Mouse (Mus musculus) hindbrain, embryonic 11.5 days (tissue): ENCODE data around the gene Cops2. TPM values are rescaled to one million over a fixed set of nuclear protein-coding genes. Genes with fewer than 3 reads are reported as not detected.

ENCODE experiments used
- ATAC-seq: fragments of 200-750 bp; cut with Nextera tagmentation; 2 replicates; pipeline ENCODE4 v1.8.0; 2017; ENCODE audit warnings: mild to moderate bottlenecking, moderate TSS enrichment, moderate library complexity; ENCODE audit not compliant: low FRiP score
- DNase-seq: peaks from one replicate; pipeline ENCODE4 v3.0.0-alpha.2; 2015; ENCODE audit warnings: low spot score
- H3K27ac ChIP-seq: fragments of 300-500 bp; sonication (generic); 2 replicates; pipeline ENCODE4 v1.5.1; 2014; ENCODE audit warnings: mild to moderate bottlenecking, low read depth, low read length
- H3K27me3 ChIP-seq: fragments of 300-500 bp; sonication (generic); 2 replicates; pipeline ENCODE4 v1.6.1; 2014; ENCODE audit warnings: mild to moderate bottlenecking, low read length, moderate library complexity, mixed read lengths; ENCODE audit not compliant: control insufficient read depth, insufficient read depth
- H3K36me3 ChIP-seq: fragments of 300-500 bp; sonication (generic); 2 replicates; pipeline ENCODE4 v1.6.1; 2014; ENCODE audit warnings: mild to moderate bottlenecking, low read length, moderate library complexity, mixed read lengths; ENCODE audit not compliant: control insufficient read depth, insufficient read depth
- H3K4me1 ChIP-seq: fragments of 300-500 bp; sonication (generic); replicated peaks from 2 replicates; pipeline ENCODE4 v1.6.1; 2014; ENCODE audit warnings: low read length, mixed read lengths; ENCODE audit not compliant: control insufficient read depth, insufficient read depth
- H3K4me2 ChIP-seq: fragments of 300-500 bp; sonication (generic); replicated peaks from 2 replicates; pipeline ENCODE4 v1.6.1; 2014; ENCODE audit warnings: mild to moderate bottlenecking, low read depth, low read length
- H3K4me3 ChIP-seq: fragments of 300-500 bp; sonication (generic); 2 replicates; pipeline ENCODE4 v1.5.1; 2014; ENCODE audit warnings: low read depth, low read length
- H3K9ac ChIP-seq: fragments of 300-500 bp; sonication (generic); 2 replicates; pipeline ENCODE4 v1.6.1; 2014; ENCODE audit warnings: low read depth, low read length
- H3K9me3 ChIP-seq: fragments of 300-500 bp; sonication (generic); 2 replicates; pipeline ENCODE4 v1.6.1; 2016; ENCODE audit warnings: low read length; ENCODE audit not compliant: control insufficient read depth
- WGBS: fragments of 180-500 bp; shearing (Covaris S2); extraction: QIAGEN DNeasy Blood & Tissue Kit; methylation state at CpG from one replicate; pipeline ENCODE4 v1.1.7; 2014; 5-methylcytosine and 5-hydroxymethylcytosine counted together
- polyA plus RNA-seq: library from polyadenylated mRNA; unstranded; fragments of >200 nt; fragmentation: Nextera tagmentation; extraction: Ambion mirVana; gene quantifications from 2 replicates; pipeline ENCODE4 v1.2.1, GENCODE M21; 2014

Cops2 gene
- 110 and 115 TPM in 2 replicates for polyA plus RNA-seq

- H3K4me1 ChIP-seq: no peaks in the 10 kb centered on the region
- no peaks in the 10 kb centered on the region for H3K36me3 ChIP-seq
- DNase-seq (peak; percentile 95), ATAC-seq (peak; percentile 98)
- H3K27me3 ChIP-seq: no peaks in the 10 kb centered on the region
- H3K9me3 ChIP-seq: no peaks in the 10 kb centered on the region
- peak within 1 kb of the TSS; percentile 55 for H3K4me2 ChIP-seq
- H3K4me3 ChIP-seq: peak within 1 kb of the TSS; percentile 91
- peak within 1 kb of the TSS; percentile 81 for H3K27ac ChIP-seq
- peak within 1 kb of the TSS; percentile 98 for H3K9ac ChIP-seq
- WGBS: under 1% methylated on average over 49 of the region's 54 CpGs
Measured at GRCm38 (mm10) chr2:125858521-125859280, at the start of gene Cops2, which contains the start of gene Galk2. TSS of gene Cops2 (minus strand) at chr2:125859139. TSS of gene Galk2 (plus strand) at chr2:125859109.

DNA sequence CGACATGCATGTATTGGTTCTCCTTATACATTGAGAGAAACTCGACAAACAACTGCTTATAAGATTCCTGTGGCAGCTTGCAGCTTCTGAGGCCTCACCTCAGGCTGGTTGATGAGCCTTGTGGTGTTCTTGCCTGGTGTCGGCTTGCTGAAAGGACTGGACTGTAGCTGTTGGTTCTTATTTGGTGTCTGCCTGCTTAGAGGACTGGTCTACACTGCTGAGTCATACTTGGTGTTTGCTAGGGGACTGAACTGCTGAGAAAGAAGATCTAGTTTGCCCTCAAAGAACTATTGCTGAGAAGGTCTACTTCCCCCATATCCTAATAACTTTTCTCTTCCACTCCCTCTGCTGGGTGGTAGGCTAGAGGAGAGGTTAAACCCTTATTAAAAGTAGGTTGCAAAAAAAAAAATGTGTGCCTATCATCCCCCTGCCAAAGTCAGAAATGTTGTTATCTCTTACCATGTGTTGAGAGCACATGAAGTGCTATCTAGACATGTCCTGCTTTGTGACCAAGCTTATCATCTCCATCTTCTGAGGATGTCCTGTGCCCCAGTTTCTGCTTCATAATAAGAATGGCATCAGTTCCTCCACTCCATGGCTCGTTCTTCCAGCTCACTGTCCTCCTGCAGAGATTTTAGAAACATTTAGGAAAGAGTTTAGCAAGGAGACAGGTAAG, 48.8 kb upstream of the Cops2 start:
- Histone ChIP-seq H3K27me3 (no peaks in the 10 kb centered on the region), H3K4me3 (no peak overlapping the region), H3K27ac (no peak overlapping the region), H3K4me1 (no peaks in the 10 kb centered on the region), H3K9me3 (no peaks in the 10 kb centered on the region), H3K4me2 (no peak overlapping the region), H3K36me3 (no peaks in the 10 kb centered on the region), H3K9ac (no peak overlapping the region)
- WGBS: 90% methylated on average over 4 of the region's 4 CpGs
- DNase-seq (no peak), ATAC-seq (no peak)

GRCm38 (mm10) chr2:125906407-125907066, 47.6 kb upstream of the Cops2 start:
- 90% methylated on average over 4 of the region's 4 CpGs for WGBS
- ATAC-seq: no peak

GRCm38 (mm10) chr2:125901426-125901825, 42.5 kb upstream of the Cops2 start:
- DNase-seq: no peak
- no peak for ATAC-seq
- no peak overlapping the region for H3K9ac ChIP-seq
- H3K27ac ChIP-seq: no peak overlapping the region
- H3K36me3 ChIP-seq: no peaks in the 10 kb centered on the region
- no peak overlapping the region for H3K4me3 ChIP-seq
- no peak overlapping the region for H3K4me2 ChIP-seq
- no peaks in the 10 kb centered on the region for H3K4me1 ChIP-seq
- no peaks in the 10 kb centered on the region for H3K9me3 ChIP-seq
- H3K27me3 ChIP-seq: no peaks in the 10 kb centered on the region
- WGBS: 82% methylated on average over 3 of the region's 3 CpGs

More at GRCm38 (mm10) chr2:125906407-125907066, 47.6 kb upstream of the Cops2 start:
- H3K4me2 ChIP-seq: no peak overlapping the region
- no peak overlapping the region for H3K9ac ChIP-seq
- H3K27ac ChIP-seq: no peak overlapping the region
- DNase-seq: no peak
- H3K4me3 ChIP-seq: no peak overlapping the region
- no peaks in the 10 kb centered on the region for H3K4me1 ChIP-seq
- H3K9me3 ChIP-seq: no peaks in the 10 kb centered on the region
- no peaks in the 10 kb centered on the region for H3K27me3 ChIP-seq
- no peaks in the 10 kb centered on the region for H3K36me3 ChIP-seq

DNA sequence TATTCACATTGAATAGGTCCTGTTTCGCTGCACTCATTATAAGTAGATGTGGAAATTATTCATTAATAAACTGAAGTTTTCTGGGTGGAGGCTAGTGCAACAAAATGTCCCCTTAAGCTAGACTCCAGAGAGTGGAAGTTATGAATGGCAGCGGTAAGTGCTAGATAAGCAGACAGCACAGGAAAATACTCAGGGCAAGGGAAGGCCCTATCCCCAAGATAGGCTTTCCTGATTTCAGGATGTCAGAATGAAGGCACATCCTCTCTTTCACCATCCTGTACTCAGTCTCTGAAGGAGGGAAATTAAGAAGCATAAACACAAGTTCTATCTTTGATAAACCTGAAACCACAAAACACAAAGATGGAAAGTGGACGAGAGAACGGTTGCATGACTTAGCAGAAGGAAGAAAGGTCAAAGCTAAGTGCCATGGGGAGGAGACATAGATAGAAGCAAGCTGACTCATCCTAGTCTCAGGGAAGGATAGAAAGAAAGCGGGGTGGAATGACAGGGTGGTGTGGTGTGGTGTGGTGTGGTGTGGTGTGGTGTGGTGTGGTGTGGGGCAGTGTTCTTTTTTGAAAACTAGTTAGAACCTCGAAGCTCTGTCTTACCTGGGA, 42.0 kb upstream of the Cops2 start:
- 90% methylated on average over 6 of the region's 6 CpGs for WGBS
- Histone ChIP-seq H3K27ac (no peak overlapping the region), H3K9me3 (no peaks in the 10 kb centered on the region), H3K27me3 (no peaks in the 10 kb centered on the region), H3K9ac (no peak overlapping the region), H3K36me3 (no peaks in the 10 kb centered on the region), H3K4me2 (no peak overlapping the region), H3K4me1 (no peaks in the 10 kb centered on the region), H3K4me3 (no peak overlapping the region)
- ATAC-seq: no peak
- DNase-seq: no peak

- Histone ChIP-seq H3K4me2 (no peak overlapping the region), H3K4me1 (no peaks in the 10 kb centered on the region), H3K36me3 (no peaks in the 10 kb centered on the region), H3K27me3 (no peaks in the 10 kb centered on the region), H3K9me3 (no peaks in the 10 kb centered on the region), H3K4me3 (no peak overlapping the region), H3K27ac (no peak overlapping the region), H3K9ac (no peak overlapping the region)
- DNase-seq (no peak), ATAC-seq (no peak)
- WGBS: 91% methylated on average over 3 of the region's 3 CpGs
Measured at GRCm38 (mm10) chr2:125896355-125896754, 37.4 kb upstream of the Cops2 start.

GRCm38 (mm10) chr2:125895099-125895498, 36.2 kb upstream of the Cops2 start:
- ATAC-seq (no peak), DNase-seq (no peak)
- H3K4me2 ChIP-seq: no peak overlapping the region
- H3K4me1 ChIP-seq: no peaks in the 10 kb centered on the region
- WGBS: 95% methylated on average over 4 of the region's 4 CpGs
- no peaks in the 10 kb centered on the region for H3K36me3 ChIP-seq
- H3K27me3 ChIP-seq: no peaks in the 10 kb centered on the region
- no peak overlapping the region for H3K4me3 ChIP-seq
- H3K9me3 ChIP-seq: no peaks in the 10 kb centered on the region
- no peak overlapping the region for H3K9ac ChIP-seq
- no peak overlapping the region for H3K27ac ChIP-seq

DNA sequence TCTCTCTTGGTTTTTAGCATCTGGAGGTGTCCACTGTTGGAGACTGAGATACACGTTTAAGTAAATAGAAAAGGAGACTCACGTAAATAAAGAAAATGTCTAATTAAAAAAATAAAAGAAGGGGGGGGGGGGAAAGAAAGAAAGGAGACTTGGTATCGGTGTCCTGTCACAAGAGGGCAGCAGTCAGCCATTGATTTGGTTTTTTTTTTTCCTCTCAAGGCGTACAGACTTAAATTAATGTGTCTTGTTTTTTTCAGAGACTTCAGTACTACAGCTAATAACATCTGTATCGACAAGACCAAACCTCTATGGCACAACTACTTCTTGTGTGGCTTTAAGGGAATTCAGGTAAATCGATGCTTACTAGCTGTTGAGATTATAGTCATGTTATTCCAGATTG, 34.2 kb upstream of the Cops2 start:
- WGBS: 49% methylated on average over 6 of the region's 6 CpGs
- Histone ChIP-seq H3K27me3 (no peaks in the 10 kb centered on the region), H3K9me3 (no peaks in the 10 kb centered on the region), H3K9ac (no peak overlapping the region), H3K36me3 (no peaks in the 10 kb centered on the region), H3K27ac (no peak overlapping the region), H3K4me3 (no peak overlapping the region), H3K4me1 (no peaks in the 10 kb centered on the region), H3K4me2 (no peak overlapping the region)
- peak; percentile 42 for DNase-seq
- no peak for ATAC-seq
